Mouse (Mus musculus) erythroid progenitor cell, adult 5-6 weeks (primary cell): ENCODE results near the gene Tmem185b. TPM values are rescaled to one million over a fixed set of nuclear protein-coding genes. Genes with fewer than 3 reads are reported as not detected.

ENCODE experiments used
- ATAC-seq: replicated peaks from 2 replicates; pipeline ENCODE4 v1.8.0; 2016; ENCODE audit warnings: moderate number of reproducible peaks, mild to moderate bottlenecking, moderate TSS enrichment, inconsistent platforms; ENCODE audit not compliant: poor library complexity, low FRiP score, severe bottlenecking
- total RNA-seq, 2 experiments: library from RNA; stranded (forward) in 1 of 2; stranded (reverse) in 1 of 2; fragments of 150-400 nt in 1 of 2; fragments of 186-747, 209-891 nt in 1 of 2; gene quantifications; 2 replicates each; pipeline versions ENCODE4 v1.2.3 to v1.2.4; 2015 to 2017; ENCODE audit warnings: low replicate concordance in 2 of 2

The Tmem185b gene
- 3.6 and 11.3 TPM in 2 replicates for total RNA-seq (2015; ENCODE audit: low replicate concordance)
- 0.77 and 2.7 TPM in 2 replicates for total RNA-seq (2017; ENCODE audit: low replicate concordance)

GRCm38 (mm10) chr1:119525689-119526591 is at the start of gene Tmem185b:
TSS of gene Tmem185b (plus strand) at chr1:119526160.
- no peak for ATAC-seq

- no peak for ATAC-seq
Measured at GRCm38 (mm10) chr1:119476905-119477353, 49.0 kb upstream of the Tmem185b start.

- no peak for ATAC-seq
Measured at GRCm38 (mm10) chr1:119479641-119480040, 46.3 kb upstream of the Tmem185b start.

GRCm38 (mm10) chr1:119480678-119481077 is 45.3 kb upstream of the Tmem185b start:
- no peak for ATAC-seq

GRCm38 (mm10) chr1:119481205-119481932 is 44.6 kb upstream of the Tmem185b start:
- ATAC-seq, result no peak

GRCm38 (mm10) chr1:119482891-119483290 is 43.1 kb upstream of the Tmem185b start:
- no peak for ATAC-seq

- ATAC-seq, result no peak
Measured at GRCm38 (mm10) chr1:119484457-119484856, 41.5 kb upstream of the Tmem185b start.

- ATAC-seq, result no peak
Measured at GRCm38 (mm10) chr1:119485825-119486224, 40.1 kb upstream of the Tmem185b start.

GRCm38 (mm10) chr1:119487917-119488590 is 37.9 kb upstream of the Tmem185b start:
- no peak for ATAC-seq

- no peak for ATAC-seq
Measured at GRCm38 (mm10) chr1:119490765-119491164, 35.2 kb upstream of the Tmem185b start.

- ATAC-seq, result no peak
Measured at GRCm38 (mm10) chr1:119492097-119492496, 33.9 kb upstream of the Tmem185b start.

- ATAC-seq, result no peak
Measured at GRCm38 (mm10) chr1:119492505-119492904, 33.5 kb upstream of the Tmem185b start.

- no peak for ATAC-seq
Measured at GRCm38 (mm10) chr1:119494024-119494711, 31.8 kb upstream of the Tmem185b start.

GRCm38 (mm10) chr1:119494712-119495395 is 31.1 kb upstream of the Tmem185b start:
- ATAC-seq, result no peak

GRCm38 (mm10) chr1:119495396-119495775 is 30.6 kb upstream of the Tmem185b start:
- ATAC-seq, result no peak

GRCm38 (mm10) chr1:119497346-119498004 is 28.5 kb upstream of the Tmem185b start:
- no peak for ATAC-seq

- ATAC-seq, result no peak
Measured at GRCm38 (mm10) chr1:119498536-119499231, 27.3 kb upstream of the Tmem185b start.

- ATAC-seq, result no peak
Measured at GRCm38 (mm10) chr1:119499456-119499855, 26.5 kb upstream of the Tmem185b start.
